In genomic region chr2:152226248-152227050, GRCm38 (mm10) we compare ENCODE assay signal across 8 mouse cellular contexts. TPM values are rescaled to one million over a fixed set of nuclear protein-coding genes. Genes with fewer than 3 reads are reported as not detected.
DNase-seq lines count a peak whose midpoint lies in the region; ATAC-seq and TF ChIP-seq lines count a peak whose summit lies in the region.

Gene Csnk2a1 (plus strand): TSS chr2:152226839.

- peaks cover 21% of the 10 kb centered on the region for H3K36me3 ChIP-seq in G1E (replicated peaks)
- H3K36me3 ChIP-seq in forebrain, postnatal 0 days (ENCODE audit: insufficient read depth): no peaks in the 10 kb centered on the region
- 0 out of 2 replicates have a peak, but pooled peaks cover 6% of the 10 kb centered on the region for H3K36me3 ChIP-seq in lung, embryonic 15.5 days

- DNase-seq in G1E (ENCODE audit: low spot score): peak; percentile 81
- DNase-seq in cerebellum, adult 18-20 months: peak; percentile 95 to 97
- peak; percentile 98 for DNase-seq in forebrain, postnatal 0 days
- DNase-seq in heart, postnatal 4 days: peak; percentile 91
- peak; percentile 89 to 94 for DNase-seq in layer of hippocampus, adult 8-10 months (ENCODE audit: low spot score in 2 of 2)
- peak; percentile 87 for DNase-seq in ovary, adult 18-20 months (ENCODE audit: low spot score)
- DNase-seq in thymus, postnatal 0 days (ENCODE audit: low spot score): peak; percentile 93

- no peaks in the 10 kb centered on the region for H3K27me3 ChIP-seq in G1E (ENCODE audit: insufficient read depth, low read length)
- H3K27me3 ChIP-seq in forebrain, postnatal 0 days (ENCODE audit: insufficient read depth, low read length): no peaks in the 10 kb centered on the region
- no peaks in the 10 kb centered on the region for H3K27me3 ChIP-seq in lung, embryonic 15.5 days

- H3K4me1 ChIP-seq in G1E (ENCODE audit: insufficient read depth, low read depth, low read length): peaks cover 50% of the 10 kb centered on the region
- peaks cover 12% of the 10 kb centered on the region for H3K4me1 ChIP-seq in forebrain, postnatal 0 days (ENCODE audit: insufficient read depth)
- peaks cover 15% of the 10 kb centered on the region for H3K4me1 ChIP-seq in lung, embryonic 15.5 days

- peak; percentile 84 for ATAC-seq in G1E (ENCODE audit: extremely low read depth, insufficient number of reproducible peaks, low FRiP score, poor library complexity, severe bottlenecking)
- peak; percentile 97 for ATAC-seq in forebrain, postnatal 0 days
- peak; percentile 97 for ATAC-seq in lung, embryonic 15.5 days (ENCODE audit: borderline replicate concordance, extremely low read depth, low FRiP score, low TSS enrichment)

- under 1% methylated on average over 54 of the region's 58 CpGs for WGBS in forebrain, postnatal 0 days
- under 1% methylated on average over 52 of the region's 58 CpGs for WGBS in lung, embryonic 15.5 days

- H3K27ac ChIP-seq in forebrain, postnatal 0 days (ENCODE audit: low read depth, low read length): peak within 1 kb of the TSS; percentile 98
- peak within 1 kb of the TSS; percentile 98 for H3K27ac ChIP-seq in lung, embryonic 15.5 days

- peak within 1 kb of the TSS; percentile 100 for H3K4me3 ChIP-seq in G1E (ENCODE audit: low read depth, low read length)
- H3K4me3 ChIP-seq in forebrain, postnatal 0 days (ENCODE audit: low read depth, low read length): peak within 1 kb of the TSS; percentile 96
- peak within 1 kb of the TSS; percentile 97 for H3K4me3 ChIP-seq in lung, embryonic 15.5 days

- TF ChIP-seq CTCF in G1E (IDR thresholded peaks at IDR 0.05; ENCODE audit: low read depth, low read length): no peak
- TF ChIP-seq CTCF in forebrain, postnatal 0 days (IDR thresholded peaks at IDR 0.05; ENCODE audit: low read depth): 0 out of 2 replicates have a peak, but pooled peaks have one; percentile 18

- peak within 1 kb of the TSS; percentile 73 for H3K4me2 ChIP-seq in forebrain, postnatal 0 days (ENCODE audit: low read depth)
- peak within 1 kb of the TSS; percentile 69 for H3K4me2 ChIP-seq in lung, embryonic 15.5 days

- no peaks in the 10 kb centered on the region for H3K9me3 ChIP-seq in G1E (replicated peaks)
- no peaks in the 10 kb centered on the region for H3K9me3 ChIP-seq in forebrain, postnatal 0 days (ENCODE audit: low read length)
- H3K9me3 ChIP-seq in lung, embryonic 15.5 days: no peaks in the 10 kb centered on the region

- peak within 1 kb of the TSS; percentile 99 for H3K9ac ChIP-seq in forebrain, postnatal 0 days
- peak within 1 kb of the TSS; percentile 92 for H3K9ac ChIP-seq in lung, embryonic 15.5 days

RNA-seq across cellular contexts. Expression of gene Csnk2a1, which starts in this region (rescaled TPM):
- 180 and 190 TPM in 2 replicates for total RNA-seq in G1E (2014; fragmentation: Nextera tagmentation)
- total RNA-seq in G1E (2017): 158 and 187 TPM in 2 replicates
- polyA plus RNA-seq in G1E (2012): 9.8 and 16.4 TPM in 2 replicates
- total RNA-seq in forebrain, postnatal 0 days (2014; rRNA removed): 193 and 219 TPM in 2 replicates
- 98.1 and 112 TPM in 2 replicates for polyA plus RNA-seq in forebrain, postnatal 0 days (2015; fragmentation: Nextera tagmentation; extraction: Ambion mirVana)
- total RNA-seq in heart, postnatal 4 days (2021): 100 to 1,000 TPM in 1 of 2 experiments, 10 to 100 TPM in 1; 99.7 to 103 TPM
- total RNA-seq in layer of hippocampus, adult 8-10 months (2022): 10 to 100 TPM; 88.7 to 96.2 (median 93.5) TPM
- polyA plus RNA-seq in lung, embryonic 15.5 days (2015; fragmentation: Nextera tagmentation; extraction: Ambion mirVana): 76.7 and 83.7 TPM in 2 replicates
- polyA plus RNA-seq in thymus, postnatal 0 days (2015; fragmentation: Nextera tagmentation; extraction: Ambion mirVana): 105 and 120 TPM in 2 replicates

Comparison
In these comparisons a context has a peak if more than half of its experiments do, and no peak if none do; other contexts are left out.
1. Peak in every context shown above with its lines: DNase-seq, ATAC-seq, H3K4me3 ChIP-seq and H3K27ac ChIP-seq.